Mouse (Mus musculus): Measurements from ENCODE around the gene Mgst2. TPM values are rescaled to one million over a fixed set of nuclear protein-coding genes. Genes with fewer than 3 reads are reported as not detected.
A peak's percentile ranks its signal among the peaks of the same experiment; 100 is the strongest.

Mgst2 gene
- polyA plus RNA-seq (2014; fragmentation: Nextera tagmentation; extraction: Ambion mirVana) = 0.09 TPM in 1 of 2 replicates, not detected in the other

GRCm38 (mm10) chr3:51660060-51660459 lies at the start of gene Mgst2:
Gene Mgst2, plus strand, starts transcription at chr3:51660360.
- WGBS = 72% methylated on average over 4 of the region's 4 CpGs
- Histone ChIP-seq H3K4me3 (ENCODE audit: low read depth, low read length) (no peak within 1 kb of the TSS), H3K4me2 (replicated peaks; ENCODE audit: low read depth, low read length) (no peak within 1 kb of the TSS), H3K4me1 (replicated peaks; ENCODE audit: control insufficient read depth, insufficient read depth, low read length) (no peaks in the 10 kb centered on the region), H3K27me3 (ENCODE audit: control insufficient read depth, insufficient read depth, low read length) (no peaks in the 10 kb centered on the region), H3K27ac (ENCODE audit: low read depth, low read length) (no peak within 1 kb of the TSS), H3K9ac (ENCODE audit: low read depth, low read length) (no peak within 1 kb of the TSS), H3K36me3 (ENCODE audit: control insufficient read depth, insufficient read depth, low read length) (no peaks in the 10 kb centered on the region), H3K9me3 (ENCODE audit: control insufficient read depth, low read length) (no peaks in the 10 kb centered on the region)
- no peak for ATAC-seq (ENCODE audit: low FRiP score)
- DNase-seq (ENCODE audit: low spot score) = no peak

DNA sequence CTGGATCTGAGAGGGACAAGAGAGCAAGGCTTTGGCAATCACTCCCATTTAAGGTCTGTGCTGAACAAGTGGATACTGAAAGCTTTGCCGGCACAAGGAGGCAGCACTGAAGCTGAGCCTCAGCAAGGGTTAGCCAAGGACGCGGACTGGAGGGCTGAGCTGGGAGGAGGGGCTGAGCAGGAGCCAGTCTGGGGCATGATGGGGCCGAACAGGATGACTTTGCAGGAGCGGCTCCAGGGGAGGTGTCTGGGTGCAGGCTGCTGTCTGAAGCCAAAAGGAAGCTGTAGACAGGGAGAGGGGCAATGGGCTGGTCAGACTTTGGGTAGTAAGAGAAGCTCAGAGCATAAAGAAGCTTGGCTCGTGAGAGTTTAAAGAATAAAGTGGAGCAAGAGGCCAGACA lies 48.2 kb upstream of the Mgst2 start:
- no peak overlapping the region for H3K4me3 ChIP-seq (ENCODE audit: low read depth, low read length)
- no peaks in the 10 kb centered on the region for H3K9me3 ChIP-seq (ENCODE audit: control insufficient read depth, low read length)
- DNase-seq (ENCODE audit: low spot score) (peak; percentile 47), ATAC-seq (ENCODE audit: low FRiP score) (no peak)
- H3K9ac ChIP-seq (ENCODE audit: low read depth, low read length) = no peak overlapping the region
- no peaks in the 10 kb centered on the region for H3K4me1 ChIP-seq (replicated peaks; ENCODE audit: control insufficient read depth, insufficient read depth, low read length)
- no peak overlapping the region for H3K27ac ChIP-seq (ENCODE audit: low read depth, low read length)
- H3K27me3 ChIP-seq (ENCODE audit: control insufficient read depth, insufficient read depth, low read length) = no peaks in the 10 kb centered on the region
- H3K4me2 ChIP-seq (replicated peaks; ENCODE audit: low read depth, low read length) = no peak overlapping the region
- 11% methylated on average over 6 of the region's 6 CpGs for WGBS
- no peaks in the 10 kb centered on the region for H3K36me3 ChIP-seq (ENCODE audit: control insufficient read depth, insufficient read depth, low read length)

DNA sequence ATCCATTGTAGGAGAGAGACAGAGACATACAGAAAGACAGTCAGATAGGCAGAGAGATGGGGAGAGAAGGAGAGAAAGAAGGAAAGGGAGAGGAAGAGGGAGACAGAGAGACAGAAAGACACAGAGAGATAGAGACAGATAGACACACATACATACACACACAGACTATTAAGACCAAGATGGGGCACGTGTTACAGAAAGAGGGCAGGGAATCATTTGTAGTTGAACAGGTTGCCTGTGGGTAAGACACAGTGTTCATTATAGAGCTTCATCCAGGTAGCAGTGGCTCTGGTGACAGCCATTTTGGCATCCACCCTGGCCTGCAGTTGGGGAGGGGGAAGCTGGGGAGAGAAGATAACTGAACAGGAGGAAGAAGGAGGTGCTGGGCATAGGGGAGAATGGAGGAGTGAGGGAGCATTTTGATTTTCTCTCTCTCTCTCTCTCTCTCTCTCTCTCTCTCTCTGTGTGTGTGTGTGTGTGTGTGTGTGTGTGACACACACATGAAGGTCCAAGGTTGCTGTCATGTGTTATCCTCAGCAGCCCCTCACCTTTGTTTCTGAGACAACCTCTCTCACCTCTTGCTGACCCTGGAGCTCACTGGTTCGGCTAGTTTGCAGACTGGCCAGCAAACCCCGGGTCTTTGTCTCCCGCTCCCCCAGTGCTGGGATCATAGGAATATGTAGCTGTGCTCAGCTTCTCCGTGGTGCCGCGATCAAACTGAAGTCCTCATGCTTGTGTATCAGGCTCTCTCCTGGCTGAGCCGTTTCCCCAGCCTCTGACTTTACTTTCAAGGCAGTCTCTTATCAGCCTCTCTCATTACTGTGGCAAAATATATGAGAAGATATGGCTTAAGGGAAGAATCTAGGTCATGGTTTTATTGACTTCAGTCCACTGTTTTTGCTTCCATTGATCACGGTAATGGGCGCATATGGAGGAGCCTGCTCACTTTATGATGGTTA lies 47.5 kb upstream of the Mgst2 start:
- no peak for DNase-seq (ENCODE audit: low spot score)
- Histone ChIP-seq H3K27ac (ENCODE audit: low read depth, low read length) (no peak overlapping the region), H3K9me3 (ENCODE audit: control insufficient read depth, low read length) (no peaks in the 10 kb centered on the region), H3K36me3 (ENCODE audit: control insufficient read depth, insufficient read depth, low read length) (no peaks in the 10 kb centered on the region), H3K9ac (ENCODE audit: low read depth, low read length) (no peak overlapping the region), H3K4me3 (ENCODE audit: low read depth, low read length) (no peak overlapping the region), H3K4me2 (replicated peaks; ENCODE audit: low read depth, low read length) (no peak overlapping the region), H3K27me3 (ENCODE audit: control insufficient read depth, insufficient read depth, low read length) (no peaks in the 10 kb centered on the region), H3K4me1 (replicated peaks; ENCODE audit: control insufficient read depth, insufficient read depth, low read length) (no peaks in the 10 kb centered on the region)
- 88% methylated on average over 10 of the region's 10 CpGs for WGBS
- ATAC-seq (ENCODE audit: low FRiP score) = no peak

DNA sequence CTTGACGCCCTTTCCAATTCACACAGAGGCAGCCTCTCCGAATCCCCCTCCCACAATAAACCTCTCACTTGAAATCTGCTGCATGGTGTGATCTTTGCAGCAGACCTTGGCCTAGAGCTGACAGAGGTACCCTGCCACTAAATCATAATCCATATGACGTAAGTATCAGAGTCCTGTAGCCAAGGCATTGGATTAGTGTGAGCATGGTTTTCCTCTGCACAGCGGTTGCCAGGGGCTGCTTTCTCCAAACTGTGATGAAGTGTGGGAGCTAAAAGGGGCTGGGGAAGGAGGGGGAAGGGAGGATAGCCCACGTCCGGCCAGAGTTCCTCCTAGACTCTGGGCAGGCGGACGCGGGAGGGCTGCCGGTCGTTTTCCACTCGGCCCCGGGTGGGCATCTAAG lies 45.9 kb upstream of the Mgst2 start:
- Histone ChIP-seq H3K27me3 (ENCODE audit: control insufficient read depth, insufficient read depth, low read length) (no peaks in the 10 kb centered on the region), H3K9me3 (ENCODE audit: control insufficient read depth, low read length) (no peaks in the 10 kb centered on the region), H3K4me1 (replicated peaks; ENCODE audit: control insufficient read depth, insufficient read depth, low read length) (no peaks in the 10 kb centered on the region), H3K27ac (ENCODE audit: low read depth, low read length) (no peak overlapping the region), H3K36me3 (ENCODE audit: control insufficient read depth, insufficient read depth, low read length) (no peaks in the 10 kb centered on the region), H3K9ac (ENCODE audit: low read depth, low read length) (no peak overlapping the region), H3K4me3 (ENCODE audit: low read depth, low read length) (no peak overlapping the region), H3K4me2 (replicated peaks; ENCODE audit: low read depth, low read length) (no peak overlapping the region)
- DNase-seq (ENCODE audit: low spot score) (no peak), ATAC-seq (ENCODE audit: low FRiP score) (no peak)
- 86% methylated on average over 13 of the region's 13 CpGs for WGBS

- no peak overlapping the region for H3K4me3 ChIP-seq (ENCODE audit: low read depth, low read length)
- no peaks in the 10 kb centered on the region for H3K27me3 ChIP-seq (ENCODE audit: control insufficient read depth, insufficient read depth, low read length)
- no peaks in the 10 kb centered on the region for H3K36me3 ChIP-seq (ENCODE audit: control insufficient read depth, insufficient read depth, low read length)
- H3K4me1 ChIP-seq (replicated peaks; ENCODE audit: control insufficient read depth, insufficient read depth, low read length) = no peaks in the 10 kb centered on the region
- H3K9me3 ChIP-seq (ENCODE audit: control insufficient read depth, low read length) = no peaks in the 10 kb centered on the region
- DNase-seq (ENCODE audit: low spot score) (no peak), ATAC-seq (ENCODE audit: low FRiP score) (no peak)
- no peak overlapping the region for H3K27ac ChIP-seq (ENCODE audit: low read depth, low read length)
- no peak overlapping the region for H3K4me2 ChIP-seq (replicated peaks; ENCODE audit: low read depth, low read length)
- WGBS = 88% methylated on average over 2 of the region's 2 CpGs
- no peak overlapping the region for H3K9ac ChIP-seq (ENCODE audit: low read depth, low read length)
These were observed 36.2 kb upstream of the Mgst2 start for GRCm38 (mm10) chr3:51623956-51624355.

- H3K4me3 ChIP-seq (ENCODE audit: low read depth, low read length) = no peak overlapping the region
- H3K36me3 ChIP-seq (ENCODE audit: control insufficient read depth, insufficient read depth, low read length) = no peaks in the 10 kb centered on the region
- 76% methylated on average over 3 of the region's 3 CpGs for WGBS
- no peaks in the 10 kb centered on the region for H3K27me3 ChIP-seq (ENCODE audit: control insufficient read depth, insufficient read depth, low read length)
- no peak for DNase-seq (ENCODE audit: low spot score)
- H3K4me2 ChIP-seq (replicated peaks; ENCODE audit: low read depth, low read length) = no peak overlapping the region
- no peak overlapping the region for H3K9ac ChIP-seq (ENCODE audit: low read depth, low read length)
- no peaks in the 10 kb centered on the region for H3K4me1 ChIP-seq (replicated peaks; ENCODE audit: control insufficient read depth, insufficient read depth, low read length)
- no peak overlapping the region for H3K27ac ChIP-seq (ENCODE audit: low read depth, low read length)
- no peaks in the 10 kb centered on the region for H3K9me3 ChIP-seq (ENCODE audit: control insufficient read depth, low read length)
- no peak for ATAC-seq (ENCODE audit: low FRiP score)
These were observed 32.4 kb upstream of the Mgst2 start for GRCm38 (mm10) chr3:51627741-51628140.

DNA sequence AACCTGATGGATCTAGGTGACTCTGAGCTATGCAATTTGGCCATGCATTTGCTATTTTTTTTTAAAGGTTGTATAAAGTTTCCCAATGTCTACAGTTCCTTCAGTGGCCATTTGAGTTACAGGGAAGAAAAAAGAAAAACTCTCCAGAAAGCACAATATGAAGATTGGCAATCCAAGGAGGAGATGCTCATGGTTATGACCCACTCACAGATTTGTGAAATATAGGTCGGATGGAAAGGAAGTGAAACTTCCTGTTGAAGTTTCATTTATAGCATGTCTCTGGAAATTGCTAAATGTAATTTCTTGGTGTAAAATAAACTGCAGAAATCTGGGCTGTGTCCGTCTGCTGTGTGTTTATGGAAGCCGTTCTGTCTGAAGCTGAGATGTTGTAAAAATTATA lies 31.2 kb upstream of the Mgst2 start:
- Histone ChIP-seq H3K9ac (ENCODE audit: low read depth, low read length) (no peak overlapping the region), H3K27ac (ENCODE audit: low read depth, low read length) (no peak overlapping the region), H3K36me3 (ENCODE audit: control insufficient read depth, insufficient read depth, low read length) (no peaks in the 10 kb centered on the region), H3K9me3 (ENCODE audit: control insufficient read depth, low read length) (no peaks in the 10 kb centered on the region), H3K4me1 (replicated peaks; ENCODE audit: control insufficient read depth, insufficient read depth, low read length) (no peaks in the 10 kb centered on the region), H3K27me3 (ENCODE audit: control insufficient read depth, insufficient read depth, low read length) (no peaks in the 10 kb centered on the region), H3K4me2 (replicated peaks; ENCODE audit: low read depth, low read length) (no peak overlapping the region), H3K4me3 (ENCODE audit: low read depth, low read length) (no peak overlapping the region)
- DNase-seq (ENCODE audit: low spot score) (no peak), ATAC-seq (ENCODE audit: low FRiP score) (no peak)
- 80% methylated on average over 3 of the region's 3 CpGs for WGBS

DNA sequence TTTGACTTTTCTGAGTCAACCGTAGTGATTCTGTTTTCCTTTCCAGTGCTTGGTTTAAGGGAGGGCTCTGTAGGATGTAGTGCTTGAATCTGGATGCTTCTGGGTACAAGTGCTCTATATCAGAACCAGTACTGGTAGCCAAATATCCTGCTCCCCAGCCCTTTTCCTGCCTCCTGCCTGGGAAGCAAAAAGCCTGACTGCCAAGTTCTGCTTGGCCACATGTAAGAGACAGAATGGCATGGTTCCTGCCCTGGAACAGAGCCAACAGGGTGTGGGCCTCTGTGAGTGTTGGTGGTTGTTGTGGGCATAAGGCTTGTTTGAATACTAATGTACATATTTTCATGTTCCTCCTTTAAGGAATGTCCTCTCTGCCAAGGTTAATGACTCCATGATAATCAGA lies 29.4 kb upstream of the Mgst2 start:
- H3K9ac ChIP-seq (ENCODE audit: low read depth, low read length) = no peak overlapping the region
- H3K27ac ChIP-seq (ENCODE audit: low read depth, low read length) = no peak overlapping the region
- H3K4me1 ChIP-seq (replicated peaks; ENCODE audit: control insufficient read depth, insufficient read depth, low read length) = no peaks in the 10 kb centered on the region
- H3K27me3 ChIP-seq (ENCODE audit: control insufficient read depth, insufficient read depth, low read length) = no peaks in the 10 kb centered on the region
- DNase-seq (ENCODE audit: low spot score) (no peak), ATAC-seq (ENCODE audit: low FRiP score) (no peak)
- H3K9me3 ChIP-seq (ENCODE audit: control insufficient read depth, low read length) = no peaks in the 10 kb centered on the region
- no peaks in the 10 kb centered on the region for H3K36me3 ChIP-seq (ENCODE audit: control insufficient read depth, insufficient read depth, low read length)
- no peak overlapping the region for H3K4me2 ChIP-seq (replicated peaks; ENCODE audit: low read depth, low read length)
- no peak overlapping the region for H3K4me3 ChIP-seq (ENCODE audit: low read depth, low read length)
- WGBS = 100% methylated on average over 1 of the region's 1 CpGs

DNA sequence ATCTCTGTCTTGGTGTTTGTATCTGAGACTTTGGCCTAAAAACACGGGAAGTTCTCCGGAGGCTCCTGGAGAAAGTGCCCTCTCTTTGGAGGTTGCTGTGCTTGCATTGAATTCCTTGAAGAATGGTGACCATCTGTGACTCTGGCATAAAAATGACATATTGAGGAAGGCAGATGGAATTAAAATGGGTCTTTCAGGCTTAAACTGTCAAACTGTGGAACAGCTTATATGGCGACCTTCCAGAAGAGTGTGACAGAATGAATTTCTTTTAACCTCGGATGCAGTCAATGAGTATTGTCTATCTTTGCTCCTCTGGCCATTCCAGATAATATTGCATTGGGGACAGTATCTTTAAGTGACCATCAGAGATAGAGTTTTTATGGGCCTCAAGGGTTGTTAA lies 28.2 kb upstream of the Mgst2 start:
- DNase-seq (ENCODE audit: low spot score) (no peak), ATAC-seq (ENCODE audit: low FRiP score) (no peak)
- Histone ChIP-seq H3K4me3 (ENCODE audit: low read depth, low read length) (no peak overlapping the region), H3K36me3 (ENCODE audit: control insufficient read depth, insufficient read depth, low read length) (no peaks in the 10 kb centered on the region), H3K27me3 (ENCODE audit: control insufficient read depth, insufficient read depth, low read length) (no peaks in the 10 kb centered on the region), H3K27ac (ENCODE audit: low read depth, low read length) (no peak overlapping the region), H3K9ac (ENCODE audit: low read depth, low read length) (no peak overlapping the region), H3K9me3 (ENCODE audit: control insufficient read depth, low read length) (no peaks in the 10 kb centered on the region), H3K4me2 (replicated peaks; ENCODE audit: low read depth, low read length) (no peak overlapping the region), H3K4me1 (replicated peaks; ENCODE audit: control insufficient read depth, insufficient read depth, low read length) (no peaks in the 10 kb centered on the region)
- 94% methylated on average over 4 of the region's 4 CpGs for WGBS
